Mouse (Mus musculus) bone marrow, adult 2 months (tissue): ENCODE measurements around the gene Paics.

ENCODE experiments used
- CTCF ChIP-seq: fragments of 200-500 bp; IDR thresholded peaks from 2 replicates; pipeline ENCODE4 v1.5.1; 2011; ENCODE audit warnings: low read length, control low read depth; ENCODE audit not compliant: control insufficient read depth, insufficient read depth
- POLR2A ChIP-seq: fragments of 200-500 bp; IDR thresholded peaks from 2 replicates; pipeline ENCODE4 v1.6.1; 2011; ENCODE audit warnings: low read depth, mild to moderate bottlenecking, control low read depth, low read length, borderline replicate concordance; ENCODE audit not compliant: control insufficient read depth

DNA sequence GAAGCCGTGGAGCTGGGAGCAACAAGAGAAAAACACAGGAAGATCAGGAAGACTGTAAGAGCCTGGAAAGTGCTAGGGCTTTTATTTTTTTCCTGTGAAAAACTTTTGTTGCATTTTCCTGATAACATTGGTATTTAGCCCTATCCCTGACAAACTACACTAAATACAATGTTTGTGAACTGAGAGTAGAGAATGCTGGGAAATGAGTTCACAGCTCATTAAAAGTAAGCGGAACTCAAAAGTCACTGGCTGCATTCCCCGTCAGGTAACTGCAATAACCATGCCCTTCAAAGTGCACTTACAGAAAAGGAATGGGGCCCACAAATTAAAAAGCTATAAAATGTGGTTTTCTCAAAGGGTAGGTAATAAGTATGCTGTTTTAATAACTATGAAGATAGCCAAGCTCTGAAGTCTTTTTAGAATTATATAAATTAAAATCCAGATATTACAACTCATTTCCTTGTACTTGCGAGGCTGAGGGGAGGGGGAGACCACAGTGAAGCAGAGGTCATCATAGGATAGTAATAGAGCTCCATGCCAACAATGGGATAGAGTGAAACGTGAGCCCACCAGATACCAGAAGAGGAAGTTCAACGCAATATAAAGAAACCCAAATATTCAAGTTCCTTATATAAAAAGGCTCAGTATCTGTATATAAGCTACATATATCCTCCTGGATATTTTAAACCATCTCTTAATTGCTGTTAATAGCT, 6.0 kb upstream of the Paics start:
- no peak for TF ChIP-seq POLR2A
- TF ChIP-seq CTCF = no peak
